Mouse (Mus musculus): ENCODE results near the gene Phldb1. TPM values are rescaled to one million over a fixed set of nuclear protein-coding genes. Genes with fewer than 3 reads are reported as not detected.
A peak's percentile ranks its signal among the peaks of the same experiment; 100 is the strongest.

Gene Phldb1
- polyA plus RNA-seq, 1 experiment from 2014 or later = 46.4 TPM

DNA sequence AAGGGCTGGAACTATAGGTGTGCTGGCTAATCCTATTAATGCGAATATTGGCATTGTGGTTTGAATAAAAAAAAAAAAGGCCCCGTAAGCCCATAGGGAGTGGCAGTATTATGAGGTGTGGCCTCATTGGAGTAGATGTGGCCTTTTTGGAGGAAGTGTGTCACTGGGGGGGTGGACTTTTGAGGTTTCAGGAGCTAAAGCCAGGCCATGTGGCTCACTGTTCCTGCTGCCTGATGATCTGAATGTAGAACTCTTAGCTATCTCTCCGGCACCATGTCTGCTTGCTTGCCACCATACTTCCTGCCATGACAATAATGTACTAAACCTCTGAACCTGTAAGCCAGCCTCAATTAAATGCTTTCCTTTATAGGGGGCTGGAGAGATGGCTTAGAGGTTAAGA is 12.3 kb upstream of the Phldb1 start:
- Histone ChIP-seq H3K27me3 (ENCODE audit: control insufficient read depth, insufficient read depth, low read length) (no peaks in the 10 kb centered on the region), H3K9me3 (ENCODE audit: control insufficient read depth, low read length) (no peaks in the 10 kb centered on the region), H3K4me1 (replicated peaks; ENCODE audit: control insufficient read depth, insufficient read depth, low read length) (no peaks in the 10 kb centered on the region), H3K4me3 (replicated peaks; ENCODE audit: low read length) (no peak overlapping the region), H3K27ac (no peak overlapping the region), H3K4me2 (replicated peaks) (no peak overlapping the region), H3K36me3 (replicated peaks; ENCODE audit: control insufficient read depth, insufficient read depth) (peaks cover 98% of the 10 kb centered on the region), H3K9ac (no peak overlapping the region)
- DNase-seq (ENCODE audit: low spot score) (no peak), ATAC-seq (ENCODE audit: low FRiP score) (no peak)
- 97% methylated on average over 3 of the region's 3 CpGs for WGBS

DNA sequence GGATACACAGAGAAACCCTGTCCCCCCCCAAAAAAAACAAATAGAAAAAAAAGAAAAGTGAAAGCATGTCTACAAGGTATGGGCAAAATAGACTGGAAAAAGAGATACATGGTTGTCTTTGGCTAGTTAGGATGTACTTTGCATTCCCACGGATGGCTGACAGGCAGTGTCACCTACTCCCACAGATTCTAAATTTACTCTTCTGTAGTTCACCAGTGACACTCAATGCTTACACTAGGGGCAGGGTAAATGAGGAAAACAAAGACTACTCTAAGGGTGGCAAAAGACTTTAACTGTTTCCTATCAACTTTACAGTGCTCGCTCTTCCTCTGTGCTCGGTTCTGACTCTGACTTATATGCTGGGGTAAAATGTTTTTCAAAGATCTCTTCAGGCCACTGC is 11.7 kb upstream of the Phldb1 start:
- H3K4me2 ChIP-seq (replicated peaks) = no peak overlapping the region
- no peaks in the 10 kb centered on the region for H3K4me1 ChIP-seq (replicated peaks; ENCODE audit: control insufficient read depth, insufficient read depth, low read length)
- H3K36me3 ChIP-seq (replicated peaks; ENCODE audit: control insufficient read depth, insufficient read depth) = peaks cover 96% of the 10 kb centered on the region
- no peaks in the 10 kb centered on the region for H3K9me3 ChIP-seq (ENCODE audit: control insufficient read depth, low read length)
- no peak overlapping the region for H3K4me3 ChIP-seq (replicated peaks; ENCODE audit: low read length)
- H3K9ac ChIP-seq = no peak overlapping the region
- no peak overlapping the region for H3K27ac ChIP-seq
- 93% methylated on average over 3 of the region's 3 CpGs for whole genome bisulfite sequencing
- ATAC-seq (ENCODE audit: low FRiP score) = no peak
- H3K27me3 ChIP-seq (ENCODE audit: control insufficient read depth, insufficient read depth, low read length) = no peaks in the 10 kb centered on the region
- DNase-seq (ENCODE audit: low spot score) = no peak

- 94% methylated on average over 7 of the region's 7 CpGs for WGBS
- no peaks in the 10 kb centered on the region for H3K9me3 ChIP-seq (ENCODE audit: control insufficient read depth, low read length)
- H3K9ac ChIP-seq = no peak overlapping the region
- no peaks in the 10 kb centered on the region for H3K27me3 ChIP-seq (ENCODE audit: control insufficient read depth, insufficient read depth, low read length)
- H3K27ac ChIP-seq = no peak overlapping the region
- H3K4me1 ChIP-seq (replicated peaks; ENCODE audit: control insufficient read depth, insufficient read depth, low read length) = no peaks in the 10 kb centered on the region
- ATAC-seq (ENCODE audit: low FRiP score) = no peak
- H3K4me3 ChIP-seq (replicated peaks; ENCODE audit: low read length) = no peak overlapping the region
- H3K4me2 ChIP-seq (replicated peaks) = no peak overlapping the region
- H3K36me3 ChIP-seq (replicated peaks; ENCODE audit: control insufficient read depth, insufficient read depth) = peaks cover 90% of the 10 kb centered on the region
- no peak for DNase-seq (ENCODE audit: low spot score)
These were observed 10.4 kb upstream of the Phldb1 start for GRCm38 (mm10) chr9:44745371-44745770.

DNA sequence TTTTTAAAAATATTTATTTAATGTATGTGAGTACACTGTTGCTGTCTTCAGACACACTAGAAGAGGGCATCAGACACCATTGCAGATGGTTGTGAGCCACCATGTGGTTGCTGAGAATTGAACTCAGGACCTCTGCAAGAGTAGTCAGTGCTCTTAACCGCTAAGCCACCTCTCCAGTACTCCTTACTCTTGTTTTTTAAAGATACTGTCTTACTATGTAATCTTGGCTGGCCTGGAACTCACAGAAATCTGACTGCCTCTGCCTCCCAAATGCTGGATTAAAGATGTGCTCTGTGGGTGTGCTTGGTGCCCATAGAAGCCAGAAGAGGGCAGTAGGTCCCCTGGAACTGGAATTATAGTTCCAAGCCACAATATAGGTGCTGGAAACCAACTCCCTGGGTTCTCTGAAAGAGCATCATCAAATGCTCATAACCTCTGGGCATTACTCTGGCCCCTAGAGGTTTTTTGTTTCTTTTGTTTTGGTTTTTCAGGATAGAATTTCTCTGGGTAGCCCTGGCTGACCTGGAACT is 5.7 kb upstream of the Phldb1 start:
- no peak overlapping the region for H3K4me3 ChIP-seq (replicated peaks; ENCODE audit: low read length)
- H3K4me2 ChIP-seq (replicated peaks) = no peak overlapping the region
- H3K9ac ChIP-seq = no peak overlapping the region
- no peaks in the 10 kb centered on the region for H3K9me3 ChIP-seq (ENCODE audit: control insufficient read depth, low read length)
- no peak for ATAC-seq (ENCODE audit: low FRiP score)
- no peaks in the 10 kb centered on the region for H3K4me1 ChIP-seq (replicated peaks; ENCODE audit: control insufficient read depth, insufficient read depth, low read length)
- no peak overlapping the region for H3K27ac ChIP-seq
- WGBS = 97% methylated on average over 1 of the region's 1 CpGs
- DNase-seq (ENCODE audit: low spot score) = no peak
- H3K27me3 ChIP-seq (ENCODE audit: control insufficient read depth, insufficient read depth, low read length) = 0 out of 2 replicates have a peak, but pooled peaks cover 4% of the 10 kb centered on the region
- peaks cover 45% of the 10 kb centered on the region for H3K36me3 ChIP-seq (replicated peaks; ENCODE audit: control insufficient read depth, insufficient read depth)

DNA sequence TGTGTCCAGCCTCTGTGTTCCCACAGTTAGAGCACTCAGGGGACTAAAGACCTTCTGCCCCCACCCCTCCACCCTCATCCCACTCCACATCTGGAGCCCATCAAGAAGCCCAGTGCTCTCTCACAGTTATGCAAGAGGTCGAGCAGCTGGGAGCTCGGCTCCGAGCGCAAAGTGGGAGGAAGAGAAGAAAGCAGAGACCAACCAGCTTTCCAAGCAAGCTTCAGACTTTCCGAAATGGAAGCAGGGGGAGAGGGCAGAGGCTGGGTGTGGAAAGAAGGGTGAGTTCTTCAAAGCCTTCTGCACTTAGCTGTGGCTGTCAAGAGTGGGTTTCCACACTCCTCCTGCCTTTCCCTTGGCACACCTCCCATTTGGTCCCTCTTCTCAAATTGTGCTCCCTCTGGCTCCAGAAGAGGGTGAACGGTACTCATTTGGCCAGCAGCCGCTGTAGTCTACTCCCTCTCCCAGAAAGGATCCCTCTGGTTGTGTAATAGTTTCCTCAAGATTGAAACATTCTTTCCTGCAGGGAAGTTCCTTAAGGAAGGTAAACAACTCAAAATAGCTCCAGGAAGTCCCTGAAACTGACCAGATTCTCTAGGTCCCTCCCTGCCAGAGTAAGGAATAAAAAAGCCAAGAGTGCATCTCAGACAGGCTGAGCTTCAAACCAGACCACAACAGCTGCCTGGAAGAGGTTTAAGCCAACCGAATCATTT is 2.4 kb upstream of the Phldb1 start:
- Histone ChIP-seq H3K36me3 (replicated peaks; ENCODE audit: control insufficient read depth, insufficient read depth) (peaks cover 12% of the 10 kb centered on the region), H3K4me3 (replicated peaks; ENCODE audit: low read length) (no peak overlapping the region), H3K9ac (no peak overlapping the region), H3K27ac (no peak overlapping the region), H3K27me3 (ENCODE audit: control insufficient read depth, insufficient read depth, low read length) (peaks cover 14% of the 10 kb centered on the region; the same call in 1 of the 2 replicates), H3K4me2 (replicated peaks) (no peak overlapping the region), H3K4me1 (replicated peaks; ENCODE audit: control insufficient read depth, insufficient read depth, low read length) (peaks cover 10% of the 10 kb centered on the region; the same call in 1 of the 2 replicates), H3K9me3 (ENCODE audit: control insufficient read depth, low read length) (no peaks in the 10 kb centered on the region)
- 46% methylated on average over 8 of the region's 8 CpGs for WGBS
- DNase-seq (ENCODE audit: low spot score) (no peak), ATAC-seq (ENCODE audit: low FRiP score) (no peak)

- DNase-seq (ENCODE audit: low spot score) (no peak), ATAC-seq (ENCODE audit: low FRiP score) (no peak)
- Histone ChIP-seq H3K4me3 (replicated peaks; ENCODE audit: low read length) (no peak overlapping the region), H3K27me3 (ENCODE audit: control insufficient read depth, insufficient read depth, low read length) (peaks cover 14% of the 10 kb centered on the region; the same call in 1 of the 2 replicates), H3K4me2 (replicated peaks) (no peak overlapping the region), H3K36me3 (replicated peaks; ENCODE audit: control insufficient read depth, insufficient read depth) (0 out of 2 replicates have a peak, but pooled peaks cover 3% of the 10 kb centered on the region), H3K9ac (no peak overlapping the region), H3K9me3 (ENCODE audit: control insufficient read depth, low read length) (no peaks in the 10 kb centered on the region), H3K4me1 (replicated peaks; ENCODE audit: control insufficient read depth, insufficient read depth, low read length) (peaks cover 10% of the 10 kb centered on the region; the same call in 1 of the 2 replicates), H3K27ac (no peak overlapping the region)
- WGBS = 67% methylated on average over 2 of the region's 2 CpGs
These were observed 1.3 kb upstream of the Phldb1 start for GRCm38 (mm10) chr9:44736301-44736700.

DNA sequence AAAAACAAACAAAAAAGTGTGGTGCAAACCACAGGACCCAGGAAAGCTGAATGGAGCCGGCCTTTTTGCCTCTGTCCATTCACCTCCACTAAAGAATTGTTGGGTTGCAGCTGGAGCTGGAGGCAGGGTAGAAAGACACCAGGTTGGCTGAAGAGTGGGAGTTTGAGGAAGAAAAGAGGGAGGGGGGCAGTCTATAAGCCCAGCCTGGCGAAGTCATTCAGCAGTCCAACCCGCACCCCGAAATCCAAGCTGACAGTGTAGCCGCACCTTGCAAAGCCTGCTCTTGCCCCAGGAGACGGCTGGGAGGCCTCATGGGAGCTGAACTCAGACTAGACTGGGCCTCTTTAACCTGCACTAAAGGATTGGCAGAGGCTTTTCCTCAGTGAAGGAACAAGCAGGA is 888 bp upstream of the Phldb1 start:
- Histone ChIP-seq H3K9me3 (ENCODE audit: control insufficient read depth, low read length) (no peaks in the 10 kb centered on the region), H3K27ac (no peak overlapping the region), H3K27me3 (ENCODE audit: control insufficient read depth, insufficient read depth, low read length) (peaks cover 14% of the 10 kb centered on the region; the same call in 1 of the 2 replicates), H3K36me3 (replicated peaks; ENCODE audit: control insufficient read depth, insufficient read depth) (no peaks in the 10 kb centered on the region), H3K4me1 (replicated peaks; ENCODE audit: control insufficient read depth, insufficient read depth, low read length) (peaks cover 10% of the 10 kb centered on the region; the same call in 1 of the 2 replicates), H3K9ac (no peak overlapping the region), H3K4me2 (replicated peaks) (no peak overlapping the region), H3K4me3 (replicated peaks; ENCODE audit: low read length) (no peak overlapping the region)
- DNase-seq (ENCODE audit: low spot score) (no peak), ATAC-seq (ENCODE audit: low FRiP score) (no peak)
- WGBS = 76% methylated on average over 6 of the region's 6 CpGs

GRCm38 (mm10) chr9:44733671-44734523 is 1.1 kb downstream of the Phldb1 start:
- Histone ChIP-seq H3K9me3 (ENCODE audit: control insufficient read depth, low read length) (no peaks in the 10 kb centered on the region), H3K9ac (peak overlapping the region; percentile 57), H3K27me3 (ENCODE audit: control insufficient read depth, insufficient read depth, low read length) (peaks cover 14% of the 10 kb centered on the region; the same call in 1 of the 2 replicates), H3K27ac (peak overlapping the region; percentile 44), H3K36me3 (replicated peaks; ENCODE audit: control insufficient read depth, insufficient read depth) (no peaks in the 10 kb centered on the region), H3K4me3 (replicated peaks; ENCODE audit: low read length) (peak overlapping the region; percentile 49), H3K4me2 (replicated peaks) (peak overlapping the region; percentile 94), H3K4me1 (replicated peaks; ENCODE audit: control insufficient read depth, insufficient read depth, low read length) (peaks cover 10% of the 10 kb centered on the region; the same call in 1 of the 2 replicates)
- DNase-seq (ENCODE audit: low spot score) = no peak
- peak; percentile 56; the same call in 1 of the 2 replicates for ATAC-seq (ENCODE audit: low FRiP score)
- under 1% methylated on average over 79 of the region's 79 CpGs for WGBS

All from hindbrain, embryonic 14.5 days (tissue).